Mouse (Mus musculus) kidney, embryonic 16.5 days (tissue): ENCODE results near the gene Mettl26. TPM values are rescaled to one million over a fixed set of nuclear protein-coding genes. Genes with fewer than 3 reads are reported as not detected.
A peak's percentile ranks its signal among the peaks of the same experiment; 100 is the strongest.
"Not testable (repeated sequence)": the region's sequence is repeated elsewhere in the genome, so short reads cannot be mapped to it uniquely, and the experiment has no call there.

Experiments used
- ATAC-seq: fragments of 200-750 bp; cut with Nextera tagmentation; 2 replicates; pipeline ENCODE4 v1.8.0; 2017; ENCODE audit warnings: moderate TSS enrichment; ENCODE audit not compliant: low FRiP score, low TSS enrichment
- H3K27ac ChIP-seq: fragments of 300-500 bp; sonication (generic); 2 replicates; pipeline ENCODE4 v1.5.1; 2014; ENCODE audit warnings: low read length
- H3K27me3 ChIP-seq: fragments of 300-500 bp; sonication (generic); 2 replicates; pipeline ENCODE4 v1.6.1; 2014; ENCODE audit warnings: low read length, control low read depth, mixed read lengths; ENCODE audit not compliant: insufficient read depth
- H3K36me3 ChIP-seq: fragments of 300-500 bp; sonication (generic); 2 replicates; pipeline ENCODE4 v1.6.1; 2014; ENCODE audit warnings: low read length, control low read depth, mixed read lengths; ENCODE audit not compliant: insufficient read depth
- H3K4me1 ChIP-seq: fragments of 300-500 bp; sonication (generic); 2 replicates; pipeline ENCODE4 v1.6.1; 2014; ENCODE audit warnings: low read length, control low read depth, mixed read lengths; ENCODE audit not compliant: insufficient read depth
- H3K4me2 ChIP-seq: fragments of 300-500 bp; sonication (generic); replicated peaks from 2 replicates; pipeline ENCODE4 v1.6.1; 2014; ENCODE audit warnings: low read depth, low read length
- H3K4me3 ChIP-seq: fragments of 300-500 bp; sonication (generic); 2 replicates; pipeline ENCODE4 v1.5.1; 2014; ENCODE audit warnings: mild to moderate bottlenecking, low read length
- H3K9ac ChIP-seq: fragments of 300-500 bp; sonication (generic); replicated peaks from 2 replicates; pipeline ENCODE4 v1.6.1; 2014; ENCODE audit warnings: low read length
- H3K9me3 ChIP-seq: fragments of 300-500 bp; sonication (generic); 2 replicates; pipeline ENCODE4 v1.6.1; 2016; ENCODE audit warnings: low read length, control low read depth
- WGBS: fragments of 180-500 bp; shearing (Covaris S2); extraction: QIAGEN DNeasy Blood & Tissue Kit; methylation state at CpG from one replicate; pipeline ENCODE4 v1.1.7; 2014; 5-methylcytosine and 5-hydroxymethylcytosine counted together
- polyA plus RNA-seq: library from polyadenylated mRNA; unstranded; fragments of >200 nt; fragmentation: Nextera tagmentation; extraction: Ambion mirVana; gene quantifications from 2 replicates; pipeline ENCODE4 v1.2.1, GENCODE M21; 2015

The Mettl26 gene
- polyA plus RNA-seq, 1 experiment from 2014 or later = 100 TPM

- Histone ChIP-seq H3K4me2 (peak overlapping the region; percentile 94), H3K9me3 (no peaks in the 10 kb centered on the region), H3K36me3 (peaks cover 14% of the 10 kb centered on the region), H3K4me3 (peak overlapping the region; percentile 96), H3K27me3 (no peaks in the 10 kb centered on the region), H3K27ac (peak overlapping the region; percentile 88), H3K4me1 (peaks cover 15% of the 10 kb centered on the region), H3K9ac (peak overlapping the region; percentile 85)
- ATAC-seq = 0 out of 2 replicates have a peak, but pooled peaks have one; percentile 2
- 7% methylated on average over 7 of the region's 7 CpGs for WGBS
These were observed 7.4 kb upstream of the Mettl26 start for GRCm38 (mm10) chr17:25867509-25867835.

DNA sequence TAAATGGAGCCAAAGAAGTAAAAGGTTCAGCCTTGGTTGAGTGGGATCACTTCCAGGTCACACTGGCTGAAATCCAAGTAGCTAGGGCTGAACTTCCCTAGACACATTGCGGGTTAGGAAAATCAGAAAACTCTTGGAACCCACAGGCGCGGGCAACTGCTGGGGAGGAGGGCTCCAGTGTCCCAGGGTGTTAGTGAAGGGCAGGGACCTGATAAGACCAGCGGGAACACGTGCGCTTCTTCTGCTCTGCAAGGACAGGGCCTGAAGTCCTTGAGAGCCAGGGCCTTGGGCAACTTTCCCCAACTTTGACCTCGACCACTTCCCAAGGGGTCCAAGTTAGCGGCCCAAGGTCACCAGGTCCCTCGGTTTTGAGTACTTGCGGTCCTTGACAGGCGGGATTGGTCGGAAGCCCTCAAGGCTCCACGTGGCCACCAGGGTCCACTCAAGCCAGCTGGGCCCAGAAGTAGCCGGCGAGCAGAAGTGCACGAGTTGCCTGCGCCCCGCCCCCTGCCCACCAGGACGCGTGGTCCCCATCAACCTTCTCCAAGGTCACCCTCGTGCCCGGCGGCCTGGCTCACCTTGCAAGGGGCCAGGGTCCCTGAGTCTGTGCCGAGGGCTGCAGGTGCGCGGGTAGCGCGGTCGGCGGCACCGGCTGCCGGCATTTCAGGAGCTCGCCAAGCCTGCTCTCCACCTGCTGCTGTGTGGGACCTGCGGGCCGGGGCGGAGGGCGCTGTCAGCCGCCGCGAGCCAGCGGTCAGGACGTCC lies 6.9 kb upstream of the Mettl26 start:
- Histone ChIP-seq H3K27ac (peak overlapping the region; percentile 88), H3K9me3 (no peaks in the 10 kb centered on the region), H3K27me3 (no peaks in the 10 kb centered on the region), H3K4me1 (peaks cover 15% of the 10 kb centered on the region), H3K4me3 (peak overlapping the region; percentile 96), H3K9ac (peak overlapping the region; percentile 85), H3K4me2 (peak overlapping the region; percentile 94), H3K36me3 (peaks cover 14% of the 10 kb centered on the region)
- WGBS = under 1% methylated on average over 41 of the region's 42 CpGs
- ATAC-seq = peak; percentile 58

DNA sequence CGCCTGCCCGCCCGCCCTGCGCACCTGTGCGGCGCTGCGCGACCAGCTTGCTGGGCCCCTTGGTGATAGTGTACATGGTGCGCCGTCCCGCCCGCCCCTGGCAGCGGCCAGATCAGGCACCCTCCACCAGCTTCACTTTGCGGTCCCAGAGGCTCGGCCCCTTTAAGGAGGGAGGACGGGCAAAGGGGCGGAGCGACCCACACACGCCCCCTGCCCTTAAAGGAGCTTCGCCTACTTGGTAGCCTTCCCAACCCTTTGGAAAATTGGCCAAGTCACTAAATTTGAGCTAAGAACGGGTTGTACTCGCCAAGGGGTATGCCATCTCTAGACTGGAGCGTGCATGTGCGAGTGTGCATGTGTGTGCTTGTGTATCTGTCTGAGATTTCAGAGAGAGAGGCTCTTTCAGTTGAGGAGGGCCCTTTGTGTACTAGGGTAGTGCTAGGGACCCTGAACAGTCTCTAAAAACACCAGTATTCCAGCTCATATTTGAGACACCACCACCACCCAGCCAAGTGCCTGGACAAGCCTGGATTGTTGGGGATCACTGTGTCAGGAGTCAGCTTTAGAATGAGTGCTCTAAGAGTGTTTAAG lies 6.2 kb upstream of the Mettl26 start, which contains the start of gene Mcrip2:
Mcrip2 (minus strand) TSS at position 164 of the 591 bp plus-strand sequence.
- no peaks in the 10 kb centered on the region for H3K27me3 ChIP-seq
- H3K36me3 ChIP-seq = peaks cover 10% of the 10 kb centered on the region
- WGBS = under 1% methylated on average over 24 of the region's 24 CpGs
- H3K4me3 ChIP-seq = peak within 1 kb of the TSS; percentile 96
- peaks cover 15% of the 10 kb centered on the region for H3K4me1 ChIP-seq
- H3K27ac ChIP-seq = peak within 1 kb of the TSS; percentile 88
- ATAC-seq = peak; percentile 91
- H3K4me2 ChIP-seq = peak within 1 kb of the TSS; percentile 94
- H3K9ac ChIP-seq = peak within 1 kb of the TSS; percentile 85
- no peaks in the 10 kb centered on the region for H3K9me3 ChIP-seq

DNA sequence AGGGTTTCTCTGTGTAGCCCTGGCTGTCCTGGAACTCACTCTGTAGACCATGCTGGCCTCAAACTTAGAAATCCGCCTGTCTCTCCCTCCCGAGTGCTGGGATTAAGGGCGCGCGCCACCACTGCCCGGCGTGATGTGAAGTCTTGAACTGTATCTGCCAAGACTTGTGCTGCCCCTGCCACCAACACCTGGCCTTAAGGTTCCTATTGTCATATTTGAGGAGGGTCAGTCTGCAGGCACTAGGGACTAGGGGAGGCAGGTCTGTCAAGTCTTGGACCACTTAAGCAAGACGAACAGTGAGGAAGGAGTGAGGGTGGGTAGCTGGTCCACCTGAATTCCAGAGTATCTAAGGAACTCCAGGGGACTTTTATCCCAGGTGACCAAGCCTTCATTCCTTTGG lies 5.4 kb upstream of the Mettl26 start:
- no peak for ATAC-seq
- no peak overlapping the region for H3K4me3 ChIP-seq
- H3K9ac ChIP-seq = no peak overlapping the region
- H3K4me1 ChIP-seq = peaks cover 23% of the 10 kb centered on the region
- H3K27ac ChIP-seq = no peak overlapping the region
- H3K9me3 ChIP-seq = no peaks in the 10 kb centered on the region
- H3K36me3 ChIP-seq = 0 out of 2 replicates have a peak, but pooled peaks cover 6% of the 10 kb centered on the region
- no peak overlapping the region for H3K4me2 ChIP-seq
- WGBS = 94% methylated on average over 8 of the region's 8 CpGs
- no peaks in the 10 kb centered on the region for H3K27me3 ChIP-seq

GRCm38 (mm10) chr17:25869954-25870353 lies 4.9 kb upstream of the Mettl26 start:
- Histone ChIP-seq H3K9ac (no peak overlapping the region), H3K4me2 (no peak overlapping the region), H3K27me3 (no peaks in the 10 kb centered on the region), H3K9me3 (no peaks in the 10 kb centered on the region), H3K4me3 (no peak overlapping the region), H3K36me3 (0 out of 2 replicates have a peak, but pooled peaks cover 6% of the 10 kb centered on the region), H3K4me1 (peaks cover 25% of the 10 kb centered on the region), H3K27ac (no peak overlapping the region)
- ATAC-seq = no peak
- WGBS = 90% methylated on average over 2 of the region's 2 CpGs

GRCm38 (mm10) chr17:25871566-25871965 lies 3.3 kb upstream of the Mettl26 start:
- H3K27ac ChIP-seq, ATAC-seq, H3K36me3 ChIP-seq, H3K4me2 ChIP-seq, H3K9ac ChIP-seq, H3K4me3 ChIP-seq, H3K9me3 ChIP-seq, H3K27me3 ChIP-seq: not testable (repeated sequence)
- peaks cover 33% of the 10 kb centered on the region for H3K4me1 ChIP-seq

- 78% methylated on average over 3 of the region's 3 CpGs for WGBS
- ATAC-seq = no peak
- Histone ChIP-seq H3K4me3 (no peak overlapping the region), H3K9me3 (no peaks in the 10 kb centered on the region), H3K27me3 (no peaks in the 10 kb centered on the region), H3K4me1 (peaks cover 34% of the 10 kb centered on the region), H3K27ac (no peak overlapping the region), H3K36me3 (no peaks in the 10 kb centered on the region), H3K4me2 (no peak overlapping the region), H3K9ac (no peak overlapping the region)
These were observed 2.2 kb upstream of the Mettl26 start for GRCm38 (mm10) chr17:25872676-25873075.

GRCm38 (mm10) chr17:25873405-25874147 lies 1.3 kb upstream of the Mettl26 start:
- peak overlapping the region; percentile 75 for H3K4me3 ChIP-seq
- H3K9me3 ChIP-seq = no peaks in the 10 kb centered on the region
- H3K27me3 ChIP-seq = no peaks in the 10 kb centered on the region
- H3K36me3 ChIP-seq = peaks cover 6% of the 10 kb centered on the region
- H3K4me1 ChIP-seq = peaks cover 29% of the 10 kb centered on the region
- 73% methylated on average over 11 of the region's 11 CpGs for WGBS
- H3K4me2 ChIP-seq = peak overlapping the region; percentile 78
- ATAC-seq = no peak
- H3K9ac ChIP-seq = no peak overlapping the region
- peak overlapping the region; percentile 96 for H3K27ac ChIP-seq

DNA sequence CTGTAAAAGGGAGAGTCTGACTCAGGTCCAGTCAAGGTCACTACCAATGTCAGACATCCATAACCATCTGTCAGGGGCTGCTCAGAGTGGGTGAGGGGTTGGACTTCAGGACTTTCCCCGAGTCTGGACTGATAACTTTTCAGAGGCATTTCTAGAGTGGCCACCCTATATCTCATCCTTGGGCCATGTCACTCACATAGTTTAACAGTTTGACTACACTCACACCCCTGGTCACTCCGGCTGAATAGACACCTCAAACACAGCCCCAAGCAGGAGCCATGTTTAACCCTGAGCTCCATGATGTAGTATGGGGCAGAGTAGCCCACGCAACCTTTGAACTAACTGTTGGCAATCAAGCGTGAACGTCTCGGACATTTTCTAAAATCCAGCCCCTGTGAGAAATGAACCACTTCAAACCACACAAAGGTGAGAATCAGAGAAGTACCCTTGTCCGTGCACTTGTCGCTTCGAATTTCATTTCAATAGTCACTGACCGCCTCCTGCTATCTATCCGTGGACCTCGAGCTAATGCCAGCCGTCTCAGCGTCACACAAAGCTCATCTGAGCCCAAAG lies 640 bp upstream of the Mettl26 start:
- 0 out of 2 replicates have a peak, but pooled peaks have one; percentile 18 for ATAC-seq
- 4% methylated on average over 14 of the region's 14 CpGs for WGBS
- no peaks in the 10 kb centered on the region for H3K27me3 ChIP-seq
- H3K9me3 ChIP-seq = no peaks in the 10 kb centered on the region
- H3K36me3 ChIP-seq = peaks cover 7% of the 10 kb centered on the region
- H3K4me1 ChIP-seq = peaks cover 24% of the 10 kb centered on the region
- peak overlapping the region; percentile 78 for H3K4me2 ChIP-seq
- peak overlapping the region; percentile 75 for H3K4me3 ChIP-seq
- H3K27ac ChIP-seq = peak overlapping the region; percentile 96
- H3K9ac ChIP-seq = peak overlapping the region; percentile 79
